Mouse (Mus musculus) ES-Bruce4 (cell line): ENCODE results near the gene Maml3.

ENCODE experiments used
- CTCF ChIP-seq: IDR thresholded peaks from one replicate; pipeline ENCODE4 v1.8.1; 2011; ENCODE audit warnings: low read depth, low read length
- EP300 ChIP-seq: IDR thresholded peaks from 2 replicates; pipeline ENCODE4 v1.6.1; 2011; ENCODE audit warnings: low read depth, low read length; ENCODE audit not compliant: insufficient read depth

GRCm38 (mm10) chr3:51927043-51927442 is 177.8 kb downstream of the Maml3 start:
- no peak for TF ChIP-seq CTCF
- TF ChIP-seq EP300 = no peak
